Mouse (Mus musculus): ENCODE measurements around the gene Bcas1. TPM values are rescaled to one million over a fixed set of nuclear protein-coding genes. Genes with fewer than 3 reads are reported as not detected.
A peak's percentile ranks its signal among the peaks of the same experiment; 100 is the strongest.

The Bcas1 gene
- 6.3 and 9.0 TPM in 2 replicates for polyA plus RNA-seq (2015; fragmentation: Nextera tagmentation; extraction: Ambion mirVana)

- WGBS (ENCODE audit: insufficient replicate concordance), result 66% methylated on average over 8 of the region's 8 CpGs
- ATAC-seq (ENCODE audit: low read depth) (peak; percentile 70; the same call in 1 of the 2 replicates), DNase-seq (no peak)
- no peak within 1 kb of the TSS for H3K9ac ChIP-seq
- H3K27me3 ChIP-seq, result no peaks in the 10 kb centered on the region
- H3K36me3 ChIP-seq, result no peaks in the 10 kb centered on the region
- no peak within 1 kb of the TSS for H3K27ac ChIP-seq
- peak within 1 kb of the TSS; percentile 25 for H3K4me2 ChIP-seq
- H3K9me3 ChIP-seq (replicated peaks), result 0 out of 2 replicates have a peak, but pooled peaks cover 5% of the 10 kb centered on the region
- no peaks in the 10 kb centered on the region for H3K4me1 ChIP-seq (replicated peaks)
- 0 out of 2 replicates have a peak within 1 kb of the TSS, but pooled peaks have one; percentile 0 for H3K4me3 ChIP-seq (replicated peaks)
These were observed at the start of gene Bcas1 for GRCm38 (mm10) chr2:170427704-170428103. Bcas1 (minus strand) TSS chr2:170427845.

GRCm38 (mm10) chr2:170476643-170477042 lies 49.0 kb upstream of the Bcas1 start:
- no peak overlapping the region for H3K9ac ChIP-seq
- no peak overlapping the region for H3K27ac ChIP-seq
- no peak overlapping the region for H3K4me2 ChIP-seq
- WGBS (ENCODE audit: insufficient replicate concordance), result 72% methylated on average over 8 of the region's 8 CpGs
- no peaks in the 10 kb centered on the region for H3K27me3 ChIP-seq
- DNase-seq (no peak), ATAC-seq (ENCODE audit: low read depth) (no peak)
- H3K36me3 ChIP-seq, result no peaks in the 10 kb centered on the region
- no peaks in the 10 kb centered on the region for H3K4me1 ChIP-seq (replicated peaks)
- no peaks in the 10 kb centered on the region for H3K9me3 ChIP-seq (replicated peaks)
- no peak overlapping the region for H3K4me3 ChIP-seq (replicated peaks)

- ATAC-seq (ENCODE audit: low read depth), result no peak
- no peaks in the 10 kb centered on the region for H3K9me3 ChIP-seq (replicated peaks)
- DNase-seq, result no peak
- no peaks in the 10 kb centered on the region for H3K36me3 ChIP-seq
- H3K4me2 ChIP-seq, result no peak overlapping the region
- WGBS (ENCODE audit: insufficient replicate concordance), result 55% methylated on average over 11 of the region's 11 CpGs
- H3K4me3 ChIP-seq (replicated peaks), result no peak overlapping the region
- H3K27me3 ChIP-seq, result no peaks in the 10 kb centered on the region
- H3K27ac ChIP-seq, result no peak overlapping the region
- no peaks in the 10 kb centered on the region for H3K4me1 ChIP-seq (replicated peaks)
- no peak overlapping the region for H3K9ac ChIP-seq
These were observed 48.6 kb upstream of the Bcas1 start for GRCm38 (mm10) chr2:170476215-170476614.

GRCm38 (mm10) chr2:170475164-170475563 lies 47.5 kb upstream of the Bcas1 start:
- no peaks in the 10 kb centered on the region for H3K27me3 ChIP-seq
- H3K9ac ChIP-seq, result no peak overlapping the region
- H3K27ac ChIP-seq, result no peak overlapping the region
- WGBS (ENCODE audit: insufficient replicate concordance), result 64% methylated on average over 3 of the region's 3 CpGs
- no peak for ATAC-seq (ENCODE audit: low read depth)
- no peak overlapping the region for H3K4me2 ChIP-seq
- H3K4me3 ChIP-seq (replicated peaks), result no peak overlapping the region
- no peaks in the 10 kb centered on the region for H3K9me3 ChIP-seq (replicated peaks)
- H3K36me3 ChIP-seq, result no peaks in the 10 kb centered on the region
- H3K4me1 ChIP-seq (replicated peaks), result 0 out of 2 replicates have a peak, but pooled peaks cover under 1% of the 10 kb centered on the region
- DNase-seq, result no peak

GRCm38 (mm10) chr2:170474125-170474524 lies 46.5 kb upstream of the Bcas1 start:
- ATAC-seq (ENCODE audit: low read depth) (no peak), DNase-seq (no peak)
- no peak overlapping the region for H3K9ac ChIP-seq
- H3K4me1 ChIP-seq (replicated peaks), result peaks cover 3% of the 10 kb centered on the region; the same call in 1 of the 2 replicates
- H3K9me3 ChIP-seq (replicated peaks), result no peaks in the 10 kb centered on the region
- 77% methylated on average over 5 of the region's 5 CpGs for WGBS (ENCODE audit: insufficient replicate concordance)
- no peak overlapping the region for H3K27ac ChIP-seq
- no peaks in the 10 kb centered on the region for H3K27me3 ChIP-seq
- no peak overlapping the region for H3K4me3 ChIP-seq (replicated peaks)
- H3K36me3 ChIP-seq, result no peaks in the 10 kb centered on the region
- H3K4me2 ChIP-seq, result no peak overlapping the region

- Histone ChIP-seq H3K4me2 (no peak overlapping the region), H3K9ac (no peak overlapping the region), H3K27me3 (no peaks in the 10 kb centered on the region), H3K4me3 (replicated peaks) (no peak overlapping the region), H3K36me3 (no peaks in the 10 kb centered on the region), H3K27ac (no peak overlapping the region), H3K4me1 (replicated peaks) (peaks cover 3% of the 10 kb centered on the region; the same call in 1 of the 2 replicates), H3K9me3 (replicated peaks) (no peaks in the 10 kb centered on the region)
- 50% methylated on average over 5 of the region's 5 CpGs for WGBS (ENCODE audit: insufficient replicate concordance)
- DNase-seq (no peak), ATAC-seq (ENCODE audit: low read depth) (no peak)
These were observed 42.9 kb upstream of the Bcas1 start for GRCm38 (mm10) chr2:170470591-170470990.

GRCm38 (mm10) chr2:170469616-170470308 lies 42.1 kb upstream of the Bcas1 start:
- no peaks in the 10 kb centered on the region for H3K27me3 ChIP-seq
- no peak overlapping the region for H3K4me3 ChIP-seq (replicated peaks)
- DNase-seq (no peak), ATAC-seq (ENCODE audit: low read depth) (no peak)
- no peaks in the 10 kb centered on the region for H3K9me3 ChIP-seq (replicated peaks)
- peaks cover 3% of the 10 kb centered on the region; the same call in 1 of the 2 replicates for H3K4me1 ChIP-seq (replicated peaks)
- no peak overlapping the region for H3K9ac ChIP-seq
- H3K36me3 ChIP-seq, result no peaks in the 10 kb centered on the region
- 4% methylated on average over 10 of the region's 10 CpGs for WGBS (ENCODE audit: insufficient replicate concordance)
- no peak overlapping the region for H3K4me2 ChIP-seq
- no peak overlapping the region for H3K27ac ChIP-seq

GRCm38 (mm10) chr2:170468009-170468408 lies 40.4 kb upstream of the Bcas1 start:
- Histone ChIP-seq H3K9me3 (replicated peaks) (no peaks in the 10 kb centered on the region), H3K4me3 (replicated peaks) (no peak overlapping the region), H3K4me2 (no peak overlapping the region), H3K4me1 (replicated peaks) (peaks cover 3% of the 10 kb centered on the region; the same call in 1 of the 2 replicates), H3K27ac (no peak overlapping the region), H3K27me3 (no peaks in the 10 kb centered on the region), H3K9ac (no peak overlapping the region), H3K36me3 (no peaks in the 10 kb centered on the region)
- ATAC-seq (ENCODE audit: low read depth), result no peak
- no peak for DNase-seq

GRCm38 (mm10) chr2:170464817-170465216 lies 37.2 kb upstream of the Bcas1 start:
- H3K4me1 ChIP-seq (replicated peaks), result peaks cover 6% of the 10 kb centered on the region; the same call in 1 of the 2 replicates
- no peak overlapping the region for H3K4me3 ChIP-seq (replicated peaks)
- H3K27me3 ChIP-seq, result no peaks in the 10 kb centered on the region
- H3K9ac ChIP-seq, result no peak overlapping the region
- DNase-seq, result no peak
- no peak overlapping the region for H3K27ac ChIP-seq
- 33% methylated on average over 3 of the region's 4 CpGs for WGBS (ENCODE audit: insufficient replicate concordance)
- H3K9me3 ChIP-seq (replicated peaks), result no peaks in the 10 kb centered on the region
- no peaks in the 10 kb centered on the region for H3K36me3 ChIP-seq
- no peak for ATAC-seq (ENCODE audit: low read depth)
- no peak overlapping the region for H3K4me2 ChIP-seq

GRCm38 (mm10) chr2:170461652-170462051 lies 34.0 kb upstream of the Bcas1 start:
- WGBS (ENCODE audit: insufficient replicate concordance), result 52% methylated on average over 7 of the region's 7 CpGs
- Histone ChIP-seq H3K36me3 (no peaks in the 10 kb centered on the region), H3K4me2 (no peak overlapping the region), H3K4me1 (replicated peaks) (peaks cover 12% of the 10 kb centered on the region), H3K9me3 (replicated peaks) (no peaks in the 10 kb centered on the region), H3K27me3 (no peaks in the 10 kb centered on the region), H3K9ac (no peak overlapping the region), H3K4me3 (replicated peaks) (no peak overlapping the region), H3K27ac (no peak overlapping the region)
- ATAC-seq (ENCODE audit: low read depth) (no peak), DNase-seq (no peak)

GRCm38 (mm10) chr2:170459805-170460204 lies 32.2 kb upstream of the Bcas1 start:
- DNase-seq (no peak), ATAC-seq (ENCODE audit: low read depth) (peak; percentile 83)

GRCm38 (mm10) chr2:170459183-170459582 lies 31.5 kb upstream of the Bcas1 start:
- Histone ChIP-seq H3K27me3 (no peaks in the 10 kb centered on the region), H3K9me3 (replicated peaks) (no peaks in the 10 kb centered on the region), H3K4me2 (no peak overlapping the region), H3K4me3 (replicated peaks) (no peak overlapping the region), H3K27ac (peak overlapping the region; percentile 34; the same call in 1 of the 2 replicates), H3K36me3 (no peaks in the 10 kb centered on the region), H3K9ac (no peak overlapping the region), H3K4me1 (replicated peaks) (peaks cover 12% of the 10 kb centered on the region)
- ATAC-seq (ENCODE audit: low read depth) (no peak), DNase-seq (no peak)
- WGBS (ENCODE audit: insufficient replicate concordance), result 52% methylated on average over 10 of the region's 10 CpGs

More at GRCm38 (mm10) chr2:170459805-170460204, 32.2 kb upstream of the Bcas1 start:
- H3K4me2 ChIP-seq, result no peak overlapping the region
- 41% methylated on average over 9 of the region's 9 CpGs for WGBS (ENCODE audit: insufficient replicate concordance)
- H3K36me3 ChIP-seq, result no peaks in the 10 kb centered on the region
- H3K9ac ChIP-seq, result no peak overlapping the region
- no peaks in the 10 kb centered on the region for H3K9me3 ChIP-seq (replicated peaks)
- H3K4me3 ChIP-seq (replicated peaks), result no peak overlapping the region
- peaks cover 12% of the 10 kb centered on the region for H3K4me1 ChIP-seq (replicated peaks)
- no peaks in the 10 kb centered on the region for H3K27me3 ChIP-seq
- no peak overlapping the region for H3K27ac ChIP-seq
